Mouse (Mus musculus): ENCODE measurements around the gene Kras. TPM values are rescaled to one million over a fixed set of nuclear protein-coding genes. Genes with fewer than 3 reads are reported as not detected.

Kras gene
- polyA plus RNA-seq, 1 experiment from 2014 or later: 92.8 TPM

DNA sequence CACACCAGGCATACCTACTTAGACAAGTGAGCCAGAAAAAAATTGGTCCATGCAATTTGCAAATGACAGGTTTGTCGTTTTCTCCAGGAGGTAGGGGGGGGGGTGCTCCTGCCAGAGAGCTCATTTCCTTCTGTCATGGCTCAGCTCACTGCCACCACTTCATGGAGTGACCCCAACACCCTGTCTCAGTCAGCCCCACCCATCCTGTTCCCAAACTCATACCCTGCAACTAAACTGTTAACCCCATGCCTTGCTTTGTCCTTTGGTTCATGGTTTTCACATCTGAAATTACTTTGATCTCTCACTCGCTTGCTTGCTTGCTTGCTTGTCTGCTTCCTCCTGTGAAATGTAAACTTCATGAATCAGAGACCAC is 6.6 kb upstream of the Kras start:
- DNase-seq (ENCODE audit: low spot score) (no peak), ATAC-seq (replicated peaks; ENCODE audit: low FRiP score) (no peak)
- Histone ChIP-seq H3K27me3 (replicated peaks; ENCODE audit: control insufficient read depth, insufficient read depth, low read length) (no peaks in the 10 kb centered on the region), H3K36me3 (ENCODE audit: control insufficient read depth, insufficient read depth, low read length) (no peaks in the 10 kb centered on the region), H3K9ac (ENCODE audit: low read depth, low read length) (no peak overlapping the region), H3K9me3 (ENCODE audit: control insufficient read depth, low read length) (no peaks in the 10 kb centered on the region), H3K27ac (ENCODE audit: low read depth, low read length) (no peak overlapping the region), H3K4me3 (ENCODE audit: low read depth, low read length) (no peak overlapping the region), H3K4me1 (replicated peaks; ENCODE audit: control insufficient read depth, insufficient read depth, low read length) (no peaks in the 10 kb centered on the region), H3K4me2 (no peak overlapping the region)
- 38% methylated on average over 2 of the region's 2 CpGs for WGBS

DNA sequence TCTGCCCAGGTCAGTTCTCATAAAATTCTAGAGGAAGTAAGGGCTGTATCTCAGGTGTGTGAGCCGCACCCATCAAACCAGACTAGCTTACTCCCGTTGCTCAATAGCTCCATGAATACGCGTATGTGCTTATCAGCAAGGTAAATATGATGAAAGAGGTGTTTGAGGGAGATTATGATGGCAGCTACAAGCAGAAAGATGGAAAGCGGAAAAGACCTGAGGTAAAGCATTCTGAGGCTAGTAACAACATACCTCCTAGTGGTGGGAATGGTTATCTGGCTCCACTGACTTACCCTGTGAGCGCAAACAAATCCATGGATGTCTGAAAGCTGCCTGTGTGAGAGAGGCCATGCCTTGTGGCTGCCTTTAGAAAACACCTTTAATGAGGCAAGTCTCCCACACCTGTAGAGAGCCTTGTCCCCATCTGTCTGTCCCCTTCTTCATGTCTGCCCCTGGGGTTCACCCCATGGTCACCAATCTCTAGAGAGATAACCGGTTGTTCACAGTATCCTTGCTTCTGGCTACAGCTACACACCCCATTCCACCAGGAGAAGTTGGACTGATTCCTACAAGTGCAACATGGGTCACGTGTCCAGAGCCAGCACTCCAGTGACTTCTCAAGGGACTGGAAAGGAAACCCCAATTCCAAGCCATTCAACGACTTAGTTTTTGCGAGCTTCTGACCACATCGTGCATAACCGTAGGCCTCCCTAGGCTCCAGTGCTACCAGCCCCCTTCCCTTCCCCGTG is 6.1 kb upstream of the Kras start:
- ATAC-seq (replicated peaks; ENCODE audit: low FRiP score): no peak
- no peak overlapping the region for H3K4me2 ChIP-seq
- 72% methylated on average over 13 of the region's 13 CpGs for WGBS
- no peaks in the 10 kb centered on the region for H3K9me3 ChIP-seq (ENCODE audit: control insufficient read depth, low read length)
- no peak overlapping the region for H3K4me3 ChIP-seq (ENCODE audit: low read depth, low read length)
- no peaks in the 10 kb centered on the region for H3K36me3 ChIP-seq (ENCODE audit: control insufficient read depth, insufficient read depth, low read length)
- no peaks in the 10 kb centered on the region for H3K4me1 ChIP-seq (replicated peaks; ENCODE audit: control insufficient read depth, insufficient read depth, low read length)
- no peak overlapping the region for H3K27ac ChIP-seq (ENCODE audit: low read depth, low read length)
- H3K9ac ChIP-seq (ENCODE audit: low read depth, low read length): no peak overlapping the region
- no peaks in the 10 kb centered on the region for H3K27me3 ChIP-seq (replicated peaks; ENCODE audit: control insufficient read depth, insufficient read depth, low read length)
- DNase-seq (ENCODE audit: low spot score): no peak

DNA sequence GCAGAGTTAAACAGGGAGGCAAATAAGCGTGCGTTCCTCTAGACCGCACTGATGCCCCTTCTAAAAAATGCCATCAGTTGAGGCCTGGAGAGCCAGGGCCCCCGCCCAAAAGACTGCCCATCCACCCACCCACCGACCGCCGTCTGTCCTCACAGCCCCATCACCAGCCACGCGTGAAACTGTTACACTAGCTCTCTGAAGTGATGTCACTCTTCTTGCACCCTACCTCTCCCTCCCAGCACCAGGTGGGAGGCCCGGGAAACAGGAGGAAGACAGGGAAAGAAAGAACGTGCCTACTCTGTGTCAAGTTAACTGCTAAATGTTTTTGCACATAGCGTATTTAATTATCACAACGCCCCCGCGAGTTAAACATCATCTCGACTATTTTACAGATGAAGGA is 781 bp upstream of the Kras start:
- Histone ChIP-seq H3K9ac (ENCODE audit: low read depth, low read length) (peak overlapping the region; percentile 95), H3K27me3 (replicated peaks; ENCODE audit: control insufficient read depth, insufficient read depth, low read length) (no peaks in the 10 kb centered on the region), H3K27ac (ENCODE audit: low read depth, low read length) (peak overlapping the region; percentile 90; the same call in 1 of the 2 replicates), H3K4me2 (peak overlapping the region; percentile 80), H3K4me3 (ENCODE audit: low read depth, low read length) (peak overlapping the region; percentile 95), H3K4me1 (replicated peaks; ENCODE audit: control insufficient read depth, insufficient read depth, low read length) (peaks cover 16% of the 10 kb centered on the region), H3K9me3 (ENCODE audit: control insufficient read depth, low read length) (no peaks in the 10 kb centered on the region), H3K36me3 (ENCODE audit: control insufficient read depth, insufficient read depth, low read length) (peaks cover 2% of the 10 kb centered on the region; the same call in 1 of the 2 replicates)
- peak; percentile 8; the same call in 1 of the 2 replicates for ATAC-seq (replicated peaks; ENCODE audit: low FRiP score)
- 15% methylated on average over 16 of the region's 16 CpGs for WGBS
- DNase-seq (ENCODE audit: low spot score): peak; percentile 39

DNA sequence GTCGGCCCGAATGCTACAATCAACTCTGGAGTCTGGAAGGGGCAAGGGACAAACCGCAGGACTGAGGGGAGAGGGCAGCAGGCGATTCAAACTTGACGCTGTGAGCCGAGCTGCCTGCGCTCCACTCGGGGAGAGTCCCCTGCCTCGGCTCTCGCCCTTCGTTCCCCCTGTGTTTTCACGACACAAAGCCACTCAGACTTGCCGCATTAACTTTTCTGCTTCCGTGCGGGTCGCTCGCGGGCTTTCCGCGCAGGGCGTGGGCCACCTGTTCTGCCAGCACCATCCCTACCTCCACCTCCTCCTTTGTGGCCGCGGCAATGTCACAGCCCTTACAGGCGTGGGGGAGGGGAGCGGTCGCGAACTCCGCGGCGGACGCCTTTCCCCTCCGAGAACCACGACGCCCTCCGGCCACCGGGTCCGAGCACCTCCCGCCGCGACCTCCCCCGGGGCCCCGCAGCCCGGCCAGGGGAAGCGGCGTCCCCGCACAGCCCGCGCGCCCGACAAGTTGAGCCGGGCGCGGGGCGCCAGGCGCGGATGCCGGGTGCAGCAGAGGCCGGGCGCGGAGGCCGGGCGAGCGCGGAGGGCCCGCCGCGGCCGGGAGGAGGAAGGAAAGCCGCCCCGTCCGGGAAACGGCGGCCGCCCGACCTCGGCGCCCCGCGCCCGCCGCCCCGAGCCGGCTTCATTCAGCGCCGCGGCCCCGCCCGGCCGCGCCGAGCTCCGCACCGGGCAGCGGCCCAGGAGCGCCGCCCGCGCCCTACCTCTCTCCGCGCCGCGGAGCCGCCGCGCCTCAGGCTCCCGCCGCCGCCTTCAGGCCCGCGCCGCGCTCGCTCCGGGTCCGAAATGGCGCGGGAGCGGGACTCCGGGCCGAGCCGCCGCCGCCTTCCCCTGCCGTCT is 501 bp downstream of the Kras start:
- H3K4me3 ChIP-seq (ENCODE audit: low read depth, low read length): peak overlapping the region; percentile 95
- H3K36me3 ChIP-seq (ENCODE audit: control insufficient read depth, insufficient read depth, low read length): peaks cover 2% of the 10 kb centered on the region; the same call in 1 of the 2 replicates
- ATAC-seq (replicated peaks; ENCODE audit: low FRiP score) (peak; percentile 60), DNase-seq (ENCODE audit: low spot score) (peak; percentile 69)
- under 1% methylated on average over 99 of the region's 124 CpGs for WGBS
- no peaks in the 10 kb centered on the region for H3K27me3 ChIP-seq (replicated peaks; ENCODE audit: control insufficient read depth, insufficient read depth, low read length)
- H3K4me1 ChIP-seq (replicated peaks; ENCODE audit: control insufficient read depth, insufficient read depth, low read length): peaks cover 16% of the 10 kb centered on the region
- H3K9ac ChIP-seq (ENCODE audit: low read depth, low read length): peak overlapping the region; percentile 95
- peak overlapping the region; percentile 80 for H3K4me2 ChIP-seq
- no peaks in the 10 kb centered on the region for H3K9me3 ChIP-seq (ENCODE audit: control insufficient read depth, low read length)
- peak overlapping the region; percentile 90 for H3K27ac ChIP-seq (ENCODE audit: low read depth, low read length)

DNA sequence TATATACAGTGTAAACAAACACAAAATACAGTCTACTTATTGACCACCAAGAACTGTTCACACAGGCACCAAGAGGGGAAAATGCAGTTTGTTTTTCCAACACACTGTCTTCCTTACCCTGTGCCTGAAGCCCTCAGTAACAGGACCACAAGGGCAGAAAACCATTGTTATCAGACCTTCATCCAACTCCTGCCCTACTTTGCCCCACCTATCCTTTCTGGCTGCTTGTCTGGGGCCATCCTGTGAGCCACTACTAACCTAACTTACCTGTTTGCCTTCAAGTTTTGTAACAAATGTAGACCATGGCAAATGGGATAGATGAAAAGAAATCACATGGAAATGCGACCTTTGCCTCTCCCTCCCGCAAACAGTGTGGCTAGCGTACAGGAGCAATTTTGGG is 2.2 kb downstream of the Kras start:
- Histone ChIP-seq H3K9me3 (ENCODE audit: control insufficient read depth, low read length) (no peaks in the 10 kb centered on the region), H3K4me3 (ENCODE audit: low read depth, low read length) (peak overlapping the region; percentile 14; the same call in 1 of the 2 replicates), H3K27ac (ENCODE audit: low read depth, low read length) (no peak overlapping the region), H3K27me3 (replicated peaks; ENCODE audit: control insufficient read depth, insufficient read depth, low read length) (no peaks in the 10 kb centered on the region), H3K36me3 (ENCODE audit: control insufficient read depth, insufficient read depth, low read length) (peaks cover 2% of the 10 kb centered on the region; the same call in 1 of the 2 replicates), H3K9ac (ENCODE audit: low read depth, low read length) (0 out of 2 replicates have a peak overlapping the region, but pooled peaks have one; percentile 22), H3K4me1 (replicated peaks; ENCODE audit: control insufficient read depth, insufficient read depth, low read length) (peaks cover 16% of the 10 kb centered on the region), H3K4me2 (peak overlapping the region; percentile 54)
- ATAC-seq (replicated peaks; ENCODE audit: low FRiP score): no peak
- 67% methylated on average over 3 of the region's 3 CpGs for WGBS
- no peak for DNase-seq (ENCODE audit: low spot score)

DNA sequence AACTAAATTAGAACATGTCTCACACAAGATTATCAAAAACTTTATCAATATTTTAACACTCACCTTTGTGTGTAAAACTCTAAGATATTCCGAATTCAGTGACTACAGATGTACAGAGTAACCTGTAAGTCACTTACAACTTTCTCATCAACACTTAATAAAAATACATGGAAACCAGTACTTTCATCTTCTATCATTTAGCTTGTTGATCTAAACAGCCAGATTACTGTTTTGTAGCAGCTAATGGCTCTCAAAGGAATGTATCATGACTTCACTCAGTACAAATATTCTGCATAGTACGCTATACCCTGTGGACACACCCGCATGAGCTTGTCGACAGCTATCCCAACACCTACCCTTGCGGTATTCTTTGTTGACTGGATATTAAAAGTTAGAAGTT is 3.2 kb downstream of the Kras start:
- H3K36me3 ChIP-seq (ENCODE audit: control insufficient read depth, insufficient read depth, low read length): peaks cover 2% of the 10 kb centered on the region; the same call in 1 of the 2 replicates
- H3K4me1 ChIP-seq (replicated peaks; ENCODE audit: control insufficient read depth, insufficient read depth, low read length): peaks cover 16% of the 10 kb centered on the region
- no peaks in the 10 kb centered on the region for H3K9me3 ChIP-seq (ENCODE audit: control insufficient read depth, low read length)
- no peak overlapping the region for H3K4me2 ChIP-seq
- ATAC-seq (replicated peaks; ENCODE audit: low FRiP score): no peak
- no peak for DNase-seq (ENCODE audit: low spot score)
- H3K27me3 ChIP-seq (replicated peaks; ENCODE audit: control insufficient read depth, insufficient read depth, low read length): no peaks in the 10 kb centered on the region
- 91% methylated on average over 5 of the region's 5 CpGs for WGBS
- H3K9ac ChIP-seq (ENCODE audit: low read depth, low read length): no peak overlapping the region
- no peak overlapping the region for H3K4me3 ChIP-seq (ENCODE audit: low read depth, low read length)
- H3K27ac ChIP-seq (ENCODE audit: low read depth, low read length): no peak overlapping the region

DNA sequence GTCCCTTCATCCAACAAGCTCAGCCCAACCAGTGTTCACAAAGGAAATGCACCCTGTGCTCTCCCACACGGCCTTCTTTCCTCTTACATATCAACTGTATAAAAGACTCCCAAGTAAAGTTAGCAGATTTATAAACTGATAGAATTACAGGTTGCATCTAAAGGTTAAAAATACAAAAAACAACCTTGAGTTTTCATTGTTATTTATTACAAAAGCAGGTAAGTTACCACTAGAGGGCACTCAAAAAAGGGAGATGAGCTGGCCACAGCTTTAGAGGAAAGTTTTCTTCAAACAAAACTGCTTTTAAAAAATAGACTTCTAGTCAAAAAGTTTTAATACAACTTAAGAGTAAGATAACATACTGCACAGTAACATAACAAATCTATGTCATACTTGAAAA is 7.5 kb downstream of the Kras start:
- peaks cover 5% of the 10 kb centered on the region; the same call in 1 of the 2 replicates for H3K36me3 ChIP-seq (ENCODE audit: control insufficient read depth, insufficient read depth, low read length)
- no peak overlapping the region for H3K9ac ChIP-seq (ENCODE audit: low read depth, low read length)
- WGBS: 55% methylated on average over 1 of the region's 1 CpGs
- H3K9me3 ChIP-seq (ENCODE audit: control insufficient read depth, low read length): no peaks in the 10 kb centered on the region
- H3K4me2 ChIP-seq: no peak overlapping the region
- DNase-seq (ENCODE audit: low spot score) (no peak), ATAC-seq (replicated peaks; ENCODE audit: low FRiP score) (no peak)
- peaks cover 4% of the 10 kb centered on the region for H3K4me1 ChIP-seq (replicated peaks; ENCODE audit: control insufficient read depth, insufficient read depth, low read length)
- no peak overlapping the region for H3K4me3 ChIP-seq (ENCODE audit: low read depth, low read length)
- H3K27ac ChIP-seq (ENCODE audit: low read depth, low read length): no peak overlapping the region
- no peaks in the 10 kb centered on the region for H3K27me3 ChIP-seq (replicated peaks; ENCODE audit: control insufficient read depth, insufficient read depth, low read length)

DNA sequence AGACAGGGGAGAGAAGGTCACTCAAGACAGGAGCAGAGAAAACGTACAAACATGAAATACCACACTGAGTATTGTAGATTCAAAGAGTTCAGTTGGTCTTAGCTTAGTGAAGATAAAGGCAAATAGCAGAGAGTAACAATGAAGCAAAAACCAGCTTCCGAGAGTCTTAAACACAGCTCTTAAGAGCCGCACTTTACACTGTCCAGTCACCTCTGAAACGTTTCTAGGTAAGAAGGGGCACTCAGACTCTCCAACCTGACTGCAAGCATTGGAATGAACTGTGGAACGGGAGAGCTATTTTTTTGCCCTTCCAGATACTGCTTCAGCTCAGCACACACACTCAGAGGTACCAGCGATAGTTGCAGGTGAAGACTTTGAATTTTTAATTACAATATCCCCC is 9.8 kb downstream of the Kras start:
- WGBS: 89% methylated on average over 6 of the region's 6 CpGs
- no peak overlapping the region for H3K4me3 ChIP-seq (ENCODE audit: low read depth, low read length)
- H3K27ac ChIP-seq (ENCODE audit: low read depth, low read length): no peak overlapping the region
- ATAC-seq (replicated peaks; ENCODE audit: low FRiP score) (no peak), DNase-seq (ENCODE audit: low spot score) (no peak)
- H3K27me3 ChIP-seq (replicated peaks; ENCODE audit: control insufficient read depth, insufficient read depth, low read length): no peaks in the 10 kb centered on the region
- H3K4me1 ChIP-seq (replicated peaks; ENCODE audit: control insufficient read depth, insufficient read depth, low read length): no peaks in the 10 kb centered on the region
- no peak overlapping the region for H3K9ac ChIP-seq (ENCODE audit: low read depth, low read length)
- peaks cover 3% of the 10 kb centered on the region; the same call in 1 of the 2 replicates for H3K36me3 ChIP-seq (ENCODE audit: control insufficient read depth, insufficient read depth, low read length)
- H3K9me3 ChIP-seq (ENCODE audit: control insufficient read depth, low read length): no peaks in the 10 kb centered on the region
- no peak overlapping the region for H3K4me2 ChIP-seq

Data from liver, embryonic 11.5 days (tissue).